Mouse (Mus musculus) layer of hippocampus, postnatal 25 days (tissue): ENCODE data around the gene Wipi1. TPM values are rescaled to one million over a fixed set of nuclear protein-coding genes. Genes with fewer than 3 reads are reported as not detected.
"Not testable (repeated sequence)": the region's sequence is repeated elsewhere in the genome, so short reads cannot be mapped to it uniquely, and the experiment has no call there.

ENCODE experiments used
- DNase-seq, 2 experiments: peaks; one replicate each; pipeline ENCODE4 v3.0.0; 2022; ENCODE audit warnings: mixed read lengths in 2 of 2, low spot score in 1 of 2; ENCODE audit errors: extremely low spot score in 1 of 2
- total RNA-seq, 2 experiments: library from RNA; stranded (reverse); gene quantifications; 2 replicates each; pipeline ENCODE4 v1.2.3; 2021

The Wipi1 gene
- total RNA-seq: 10 to 100 TPM; 25.1 to 25.5 TPM

DNA sequence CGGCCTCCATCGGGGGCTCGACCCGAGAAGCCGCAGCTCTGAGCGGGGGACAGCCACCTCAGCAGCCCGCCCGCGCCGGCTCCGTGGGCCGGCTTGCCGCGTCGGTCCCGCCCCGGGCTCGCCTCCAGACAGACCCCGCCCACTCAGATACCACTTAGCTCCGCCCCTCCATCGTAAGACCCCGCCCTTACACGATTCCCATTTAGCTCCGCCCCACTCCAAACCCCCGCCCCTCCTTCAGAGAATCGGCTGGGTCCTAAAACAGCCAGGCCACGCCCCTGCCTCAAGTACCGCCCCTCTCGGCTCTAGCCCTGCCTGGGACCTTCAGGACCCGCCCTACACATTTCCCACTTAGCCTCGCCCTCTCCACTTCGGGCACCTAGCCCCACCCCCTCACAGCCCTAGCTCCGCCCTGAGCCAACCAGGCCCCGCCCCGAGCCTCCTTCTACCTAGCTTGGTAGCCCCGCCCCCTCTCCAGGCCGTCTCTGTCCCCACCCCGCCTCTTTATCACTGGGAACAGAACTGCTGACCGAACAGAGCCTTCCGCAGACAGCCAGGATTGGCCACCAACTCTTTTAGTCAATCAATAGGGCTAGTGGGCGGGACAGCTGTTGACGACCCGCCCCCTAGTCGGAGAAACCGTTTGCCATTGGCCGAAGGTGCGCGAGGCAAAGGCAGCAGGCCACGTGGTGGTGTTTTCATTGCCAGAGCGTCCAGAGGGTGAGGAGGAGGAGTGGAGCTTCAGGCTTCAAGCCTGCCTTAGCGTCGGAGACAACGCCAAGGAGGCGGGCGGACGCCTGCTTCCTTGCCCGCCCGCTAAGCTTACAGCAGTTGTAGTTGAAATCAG lies at the start of gene Wipi1:
Wipi1 (minus strand) TSS at position 665 of the 847 bp plus-strand sequence.
- DNase-seq: peak; percentile 90 to 95

GRCm38 (mm10) chr11:109660526-109660925 lies 48.8 kb upstream of the Wipi1 start:
- not testable (repeated sequence) for DNase-seq

- DNase-seq: no peak
Measured at GRCm38 (mm10) chr11:109656232-109656631, 44.5 kb upstream of the Wipi1 start.

DNA sequence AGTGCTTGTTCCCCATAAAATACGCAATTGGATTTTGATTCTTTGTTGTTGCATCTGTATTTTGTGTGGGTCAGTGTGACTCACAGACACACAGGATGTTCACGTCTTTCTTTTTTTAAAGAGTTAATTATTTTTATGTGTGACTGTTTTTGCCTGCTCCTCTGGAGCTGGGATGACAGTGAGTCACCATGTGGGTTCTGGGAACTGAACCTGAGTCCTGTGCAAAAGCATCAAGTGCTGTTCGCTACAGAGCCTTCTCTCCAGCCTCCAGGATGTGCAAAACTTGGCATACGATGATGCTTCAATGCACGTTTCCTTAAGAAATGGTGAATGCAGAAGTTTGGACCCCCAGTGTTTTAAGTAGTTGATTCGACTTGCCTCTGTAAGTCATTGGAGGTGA lies 42.8 kb upstream of the Wipi1 start:
- no peak for DNase-seq

GRCm38 (mm10) chr11:109653201-109653600 lies 41.4 kb upstream of the Wipi1 start:
- DNase-seq: no peak

DNA sequence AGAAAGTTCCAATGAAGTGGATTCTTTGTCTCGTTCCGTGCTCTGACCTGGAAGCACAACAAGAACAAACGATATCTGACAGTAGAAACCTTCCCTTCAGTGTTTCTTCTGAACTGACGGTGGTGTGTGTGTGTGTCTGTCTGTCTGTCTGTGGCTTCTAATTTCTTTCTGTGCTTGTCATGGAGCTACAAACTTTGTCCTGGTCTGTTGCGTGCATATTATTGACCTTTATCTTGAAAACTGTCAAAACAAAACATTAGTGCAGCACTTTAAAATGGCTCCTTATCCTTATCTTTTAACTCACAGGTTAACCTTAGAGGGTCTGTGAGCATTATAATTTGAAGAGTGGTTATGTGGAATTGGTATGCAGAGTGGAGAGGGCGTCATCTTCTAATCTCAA lies 40.7 kb upstream of the Wipi1 start:
- DNase-seq: no peak

DNA sequence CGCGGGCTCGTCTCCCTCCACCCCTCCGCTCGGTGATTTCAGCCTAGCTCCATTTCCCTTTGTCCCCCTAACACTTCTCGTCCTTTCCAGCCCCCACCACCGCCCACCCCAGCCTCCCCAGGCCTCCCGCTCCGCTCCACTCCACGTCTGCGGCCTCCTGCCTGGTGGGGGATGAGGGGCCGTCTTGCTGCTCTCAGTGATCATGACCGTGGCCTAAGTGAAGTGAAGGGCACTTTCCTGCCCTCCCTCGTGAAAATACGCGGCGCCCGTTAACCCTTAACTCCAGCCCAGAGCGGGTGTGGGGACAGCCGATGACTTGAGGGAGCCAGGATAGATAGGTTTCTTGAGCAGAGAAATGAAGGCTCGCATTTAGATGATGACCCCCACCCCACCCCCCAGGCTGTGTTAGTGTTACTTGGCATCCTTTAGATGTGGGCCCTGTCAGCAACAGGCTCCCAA lies 39.8 kb upstream of the Wipi1 start:
- DNase-seq: peak in 1 of 2 experiments; percentile 17

DNA sequence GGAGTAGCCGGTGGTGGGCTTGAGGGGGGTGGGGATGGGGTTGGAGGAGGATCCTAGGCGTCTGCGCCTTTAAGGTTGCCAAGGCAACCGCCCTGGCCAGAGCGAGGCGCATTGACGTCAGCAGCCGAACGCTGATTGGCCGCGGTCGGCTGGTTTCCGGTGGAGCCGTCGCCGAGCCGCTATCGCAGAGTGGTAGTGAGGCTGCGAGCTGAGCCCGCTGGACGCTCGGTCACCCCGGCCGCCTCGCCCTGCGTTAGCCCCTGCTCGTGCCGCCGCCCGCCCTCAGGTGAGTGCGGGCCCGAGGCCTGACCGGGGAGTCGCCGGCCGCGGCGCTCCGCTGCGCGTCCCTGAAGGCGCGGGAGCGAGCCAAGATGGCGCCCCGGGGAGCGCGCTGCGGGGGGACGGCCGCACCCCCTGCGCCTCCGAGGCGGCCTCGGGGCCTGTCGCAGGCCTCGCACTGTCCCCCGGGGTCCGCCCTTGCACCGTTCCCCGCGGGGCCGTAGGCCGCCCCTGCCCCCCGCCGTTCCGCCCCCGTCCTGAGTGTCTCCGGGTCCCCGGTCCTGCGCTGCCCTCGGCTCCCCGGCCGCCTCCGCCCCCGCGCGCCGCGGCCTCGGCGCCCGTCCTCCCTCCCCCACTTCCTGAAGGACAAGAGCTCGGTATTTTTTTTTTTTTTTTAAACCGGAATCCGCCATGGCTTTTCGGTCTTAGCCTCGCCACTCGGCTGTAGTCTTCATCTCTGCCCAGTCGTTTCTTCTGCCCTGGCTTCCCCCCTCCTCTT lies 39.2 kb upstream of the Wipi1 start:
- peak; percentile 84 to 94 for DNase-seq

DNA sequence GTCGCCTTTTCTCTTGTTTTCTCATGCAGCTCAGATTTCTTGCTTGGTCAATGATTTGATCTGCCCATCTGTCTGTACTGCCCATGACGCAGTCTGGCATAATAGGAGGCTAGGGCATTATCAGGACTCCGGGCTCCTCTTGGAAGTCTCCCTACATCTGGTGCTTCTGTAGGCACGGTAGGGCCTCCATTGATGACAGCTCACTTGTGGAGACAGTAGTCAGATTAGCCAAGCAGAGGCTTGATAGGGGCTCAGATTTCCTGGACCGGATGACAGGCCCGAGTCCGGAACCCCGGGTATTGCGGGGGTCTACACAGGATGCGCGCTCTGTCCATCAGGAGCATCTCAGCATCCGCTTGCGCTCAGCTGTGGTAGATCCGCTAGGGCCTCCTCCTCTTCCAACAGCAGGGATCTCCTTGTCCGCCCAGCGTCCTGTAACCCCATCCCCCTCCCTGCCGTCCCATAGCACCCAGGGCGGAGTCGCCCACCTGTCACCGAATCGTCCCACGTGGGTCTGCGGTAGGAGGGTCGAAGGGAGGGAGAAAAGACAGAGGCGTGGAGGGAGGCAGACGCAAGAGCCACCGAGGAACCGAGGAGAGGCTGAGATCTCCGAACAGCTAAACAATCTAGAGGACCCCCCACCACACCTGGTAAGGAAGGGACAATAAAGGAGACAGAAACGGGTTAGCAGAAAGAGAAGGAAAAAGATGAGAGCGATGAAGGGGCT lies 38.4 kb upstream of the Wipi1 start:
- DNase-seq: peak; percentile 72 to 73

DNA sequence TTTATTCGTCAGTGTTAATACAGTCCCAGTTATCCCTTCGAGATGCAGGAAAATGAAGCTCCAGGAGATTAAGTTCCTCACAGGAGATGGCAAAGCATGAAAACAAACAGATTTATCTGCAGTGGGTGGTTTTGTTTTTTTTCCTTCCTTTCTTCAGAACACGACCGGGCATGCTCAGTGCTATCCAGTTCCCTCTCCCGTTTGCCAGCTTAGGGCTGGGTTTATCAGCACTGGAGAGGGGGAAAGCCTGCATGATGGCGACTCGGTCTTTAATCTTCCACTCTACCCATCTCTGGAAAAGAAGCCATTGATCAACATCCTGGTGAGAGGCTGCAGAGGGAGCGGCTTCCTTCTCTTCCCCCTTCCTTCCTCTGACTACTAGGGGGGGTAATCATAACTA lies 37.4 kb upstream of the Wipi1 start, which contains the start of gene Prkar1a:
Prkar1a (plus strand) TSS at position 200 of the 400 bp plus-strand sequence.
- DNase-seq: peak; percentile 32 to 36

DNA sequence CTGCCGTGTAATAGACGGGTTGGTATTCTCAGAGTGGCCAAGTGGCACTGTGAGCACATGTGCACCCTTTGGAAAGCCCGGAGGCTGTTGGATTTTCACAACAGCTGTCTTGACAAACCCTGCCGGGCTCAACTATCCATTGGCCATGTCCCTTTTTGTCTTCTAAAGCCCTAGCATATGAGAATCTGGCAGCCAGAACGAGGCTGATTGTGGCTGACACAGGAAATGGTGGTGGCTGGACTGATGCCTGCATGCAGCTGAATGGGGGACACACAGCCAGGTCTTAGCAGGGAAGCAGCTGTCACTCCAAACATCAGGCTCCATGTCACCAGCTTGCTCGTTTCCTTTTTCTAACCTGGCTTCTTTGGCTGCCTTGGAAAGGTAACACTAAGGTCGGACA lies 36.7 kb upstream of the Wipi1 start:
- DNase-seq: no peak

DNA sequence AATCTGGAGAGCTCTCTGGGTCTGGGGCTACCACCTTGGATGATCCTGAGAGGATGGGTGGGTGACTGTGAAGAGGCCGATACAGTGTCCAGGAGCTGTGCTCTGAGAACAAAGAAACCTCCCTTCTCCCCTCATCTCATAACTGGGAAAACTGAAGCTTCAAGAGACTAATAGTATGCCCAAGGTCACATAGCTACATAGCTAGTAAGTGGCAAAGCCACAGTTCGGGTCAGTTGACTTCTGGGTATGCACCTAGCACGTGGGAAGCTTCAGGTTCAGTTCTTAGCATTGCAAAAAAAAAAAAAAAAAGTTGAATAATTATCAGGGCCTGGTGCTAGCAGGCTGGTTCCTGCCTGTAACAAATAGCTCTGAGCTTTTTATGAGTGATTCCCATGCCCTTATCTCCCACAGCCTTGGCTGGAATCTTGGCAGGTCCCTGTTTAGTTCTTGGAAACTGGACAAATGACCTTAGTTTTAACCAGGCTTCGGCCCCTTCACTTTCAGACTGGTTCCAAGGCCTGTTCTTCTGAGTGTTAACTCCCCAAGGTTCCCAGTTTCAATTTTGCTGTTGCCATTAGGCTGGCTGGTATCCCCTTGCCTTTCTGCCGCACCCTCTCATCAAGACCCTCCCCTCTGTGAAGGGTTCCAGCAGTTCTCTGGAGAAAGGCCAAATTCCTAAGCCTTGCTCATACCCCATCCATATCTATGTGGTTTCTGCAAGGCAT lies 29.9 kb upstream of the Wipi1 start:
- no peak for DNase-seq

GRCm38 (mm10) chr11:109635871-109636395 lies 24.2 kb upstream of the Wipi1 start:
- no peak for DNase-seq

DNA sequence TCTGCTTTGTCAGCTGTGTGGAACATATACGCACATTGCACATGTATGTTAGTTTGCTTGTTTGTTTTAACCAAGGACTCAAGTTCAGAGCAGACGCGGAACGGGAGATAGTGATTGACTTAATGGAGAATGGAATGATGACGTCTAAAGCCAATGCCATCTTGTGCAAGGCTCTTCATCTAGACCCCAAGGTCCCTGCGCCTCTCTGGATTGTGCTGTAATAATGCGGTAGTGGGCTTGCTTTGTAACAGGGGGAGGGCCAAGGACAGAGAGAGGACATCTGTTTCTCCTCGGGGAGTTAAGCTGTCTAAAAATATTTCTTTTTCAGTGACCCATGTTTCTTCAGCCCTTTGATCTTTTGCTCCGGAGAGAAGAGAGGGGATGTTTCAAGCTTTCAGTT lies 23.2 kb upstream of the Wipi1 start:
- DNase-seq: no peak

- no peak for DNase-seq
Measured at GRCm38 (mm10) chr11:109629021-109629521, 17.3 kb upstream of the Wipi1 start.

- no peak for DNase-seq
Measured at GRCm38 (mm10) chr11:109628099-109628498, 16.3 kb upstream of the Wipi1 start.

GRCm38 (mm10) chr11:109627648-109628047 lies 15.9 kb upstream of the Wipi1 start:
- DNase-seq: no peak

DNA sequence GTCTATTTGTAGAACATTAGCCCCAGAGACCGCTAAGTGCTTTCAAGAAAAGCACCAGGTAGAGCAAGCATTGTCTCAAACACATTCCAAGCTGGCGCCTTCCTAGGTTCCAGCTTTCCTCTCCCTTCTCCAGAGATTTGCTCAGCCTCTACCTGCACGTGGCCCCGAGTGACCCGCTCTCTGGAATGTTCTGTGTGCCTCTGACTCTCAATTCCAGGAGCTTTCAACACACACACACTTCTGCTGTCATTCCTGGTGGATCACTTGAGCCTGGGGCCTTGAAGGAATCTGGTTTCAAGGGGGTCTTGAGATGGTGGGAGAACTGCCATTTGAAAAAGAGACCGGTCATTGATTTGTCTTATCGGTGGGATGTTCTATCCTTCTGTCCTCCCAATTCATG lies 11.5 kb upstream of the Wipi1 start:
- no peak for DNase-seq

GRCm38 (mm10) chr11:109622518-109623037 lies 10.8 kb upstream of the Wipi1 start:
- DNase-seq: no peak
